Mouse (Mus musculus) bone marrow, adult 2 months (tissue): Measurements from ENCODE around the gene Erp27.
"Not testable (repeated sequence)": the region's sequence is repeated elsewhere in the genome, so short reads cannot be mapped to it uniquely, and the experiment has no call there.

Source experiments
- CTCF ChIP-seq: fragments of 200-500 bp; IDR thresholded peaks from 2 replicates; pipeline ENCODE4 v1.5.1; 2011; ENCODE audit warnings: low read length, control low read depth; ENCODE audit not compliant: control insufficient read depth, insufficient read depth
- POLR2A ChIP-seq: fragments of 200-500 bp; IDR thresholded peaks from 2 replicates; pipeline ENCODE4 v1.6.1; 2011; ENCODE audit warnings: low read depth, mild to moderate bottlenecking, control low read depth, low read length, borderline replicate concordance; ENCODE audit not compliant: control insufficient read depth

- not testable (repeated sequence) for TF ChIP-seq CTCF, POLR2A
Observed at GRCm38 (mm10) chr6:136884766-136885165, 37.2 kb downstream of the Erp27 start.
